Mouse (Mus musculus) embryonic fibroblast, embryonic 13.5 days (primary cell): ENCODE measurements around the gene Olfr1000. TPM values are rescaled to one million over a fixed set of nuclear protein-coding genes. Genes with fewer than 3 reads are reported as not detected.
"Not testable (repeated sequence)": the region's sequence is repeated elsewhere in the genome, so short reads cannot be mapped to it uniquely, and the experiment has no call there.

Experiments
- H3K27ac ChIP-seq: 2 replicates; pipeline ENCODE4 v1.5.1; 2012; ENCODE audit warnings: low read length, control low read depth, inconsistent platforms; ENCODE audit not compliant: insufficient read depth
- H3K4me1 ChIP-seq: 2 replicates; pipeline ENCODE4 v1.6.1; 2011; ENCODE audit warnings: low read length; ENCODE audit not compliant: control insufficient read depth, insufficient read depth
- H3K4me3 ChIP-seq: 2 replicates; pipeline ENCODE4 v1.5.1; 2011; ENCODE audit warnings: mild to moderate bottlenecking, control low read depth, low read length; ENCODE audit not compliant: insufficient read depth
- CTCF ChIP-seq: IDR thresholded peaks from 2 replicates; pipeline ENCODE4 v1.5.1; 2011; ENCODE audit warnings: mild to moderate bottlenecking, control low read depth, low read length, moderate library complexity, borderline replicate concordance; ENCODE audit not compliant: insufficient read depth
- POLR2A ChIP-seq: IDR thresholded peaks from 2 replicates; pipeline ENCODE4 v1.6.1; 2011; ENCODE audit warnings: low read depth, mild to moderate bottlenecking, control low read depth, low read length, moderate library complexity
- polyA plus RNA-seq: library from polyadenylated mRNA; stranded (reverse); fragments of >200 nt; gene quantifications from 2 replicates; pipeline ENCODE4 v1.2.4, GENCODE M21; 2011; ENCODE audit warnings: low read depth; ENCODE audit not compliant: missing spikeins, insufficient read length

Gene Olfr1000
- polyA plus RNA-seq, result not detected in 2 replicates

- Histone ChIP-seq H3K27ac (no peak within 1 kb of the TSS), H3K4me3 (no peak within 1 kb of the TSS), H3K4me1 (no peaks in the 10 kb centered on the region)
- TF ChIP-seq CTCF, result no peak
Observed at GRCm38 (mm10) chr2:85611803-85612202, at the start of gene Olfr1000. Gene Olfr1000, minus strand, starts transcription at chr2:85611903.

DNA sequence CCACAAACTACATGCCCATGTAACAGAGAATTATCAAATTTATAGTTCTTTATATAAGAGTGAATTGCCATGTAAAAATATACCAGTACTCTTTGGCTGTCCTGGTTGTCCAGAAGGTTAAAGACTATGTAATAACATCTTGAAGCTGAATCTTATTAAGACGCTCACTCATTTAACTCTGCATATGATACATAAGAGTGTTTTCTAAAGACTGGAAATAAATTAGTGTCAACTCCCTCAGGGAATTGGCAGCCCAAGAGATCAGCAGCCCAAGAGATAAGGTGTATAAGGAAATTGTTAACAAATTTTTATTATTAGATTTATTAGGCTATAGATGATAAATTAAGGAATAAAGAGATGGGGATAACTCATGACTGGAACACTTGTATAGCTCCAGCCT lies 38.9 kb upstream of the Olfr1000 start, which contains the start of gene Olfr1002:
TSS of gene Olfr1002 (minus strand) at position 101 of the 400 bp plus-strand sequence.
- Histone ChIP-seq H3K27ac (no peak within 1 kb of the TSS), H3K4me3 (no peak within 1 kb of the TSS), H3K4me1 (no peaks in the 10 kb centered on the region)
- TF ChIP-seq POLR2A (no peak), CTCF (no peak)

GRCm38 (mm10) chr2:85588648-85589047 lies 23.1 kb downstream of the Olfr1000 start, which contains the start of gene Olfr998:
Gene Olfr998, plus strand, starts transcription at chr2:85588948.
- H3K4me1 ChIP-seq, H3K4me3 ChIP-seq, H3K27ac ChIP-seq: not testable (repeated sequence)

DNA sequence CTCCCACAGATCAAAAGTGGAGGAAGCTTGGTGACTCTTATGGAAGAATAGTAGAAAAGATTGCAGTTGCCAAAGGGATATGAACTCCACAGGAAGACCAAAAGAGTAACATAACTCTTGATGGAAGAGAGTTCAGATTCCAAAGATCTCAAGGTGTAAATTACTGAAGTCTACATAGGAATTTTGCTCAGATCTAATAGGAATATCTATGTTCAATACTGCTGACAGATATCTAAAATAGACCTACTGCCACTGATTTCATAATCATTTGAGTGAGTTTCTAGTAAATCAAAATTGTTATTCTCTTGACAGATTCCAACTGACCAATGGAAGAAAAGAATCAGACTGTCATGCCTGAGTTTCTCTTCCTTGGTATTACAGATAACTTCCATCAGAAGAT lies 32.8 kb downstream of the Olfr1000 start, which contains the start of gene Olfr996:
TSS of gene Olfr996 (plus strand) at position 301 of the 400 bp plus-strand sequence.
- no peak within 1 kb of the TSS for H3K4me3 ChIP-seq
- H3K4me1 ChIP-seq, result no peaks in the 10 kb centered on the region
- no peak within 1 kb of the TSS for H3K27ac ChIP-seq
- TF ChIP-seq CTCF (no peak), POLR2A (no peak)

GRCm38 (mm10) chr2:85561187-85561586 lies 50.5 kb downstream of the Olfr1000 start:
- no peaks in the 10 kb centered on the region for H3K4me1 ChIP-seq
- H3K27ac ChIP-seq, result no peak overlapping the region
- TF ChIP-seq CTCF (no peak), POLR2A (no peak)
- no peak overlapping the region for H3K4me3 ChIP-seq

DNA sequence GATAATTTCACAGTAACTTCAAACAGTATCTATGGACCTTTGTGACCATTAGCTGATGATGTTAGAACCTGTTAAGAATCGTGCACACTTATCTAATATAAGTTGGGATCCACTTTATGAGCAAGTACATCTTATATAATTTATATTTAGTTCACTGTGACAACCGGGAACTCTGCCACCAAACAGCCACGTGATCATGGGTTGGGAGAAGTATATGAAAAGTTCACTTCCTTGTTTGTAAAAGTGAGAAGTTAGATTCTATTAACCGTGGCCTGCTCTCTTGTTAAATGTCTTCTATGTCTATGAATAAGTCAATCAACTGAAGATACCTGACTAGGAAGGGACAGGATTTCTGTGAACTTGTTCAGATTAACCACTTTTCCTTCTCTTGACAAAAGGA lies 51.5 kb downstream of the Olfr1000 start:
- no peak overlapping the region for H3K4me3 ChIP-seq
- no peak overlapping the region for H3K27ac ChIP-seq
- no peaks in the 10 kb centered on the region for H3K4me1 ChIP-seq
- TF ChIP-seq POLR2A (no peak), CTCF (no peak)

Other genes starting within 250 kb of the Olfr1000 start
- not detected in 2 replicates for gene Olfr988, start 248.7 kb downstream of the Olfr1000 start, polyA plus RNA-seq
- not detected in 2 replicates for gene Olfr992, start 202.4 kb downstream of the Olfr1000 start, polyA plus RNA-seq
- gene Olfr993, start 197.0 kb downstream of the Olfr1000 start, polyA plus RNA-seq, result not detected in 2 replicates
- gene Olfr994, start 175.5 kb downstream of the Olfr1000 start, polyA plus RNA-seq, result not detected in 2 replicates
- gene Olfr995, start 168.3 kb downstream of the Olfr1000 start, polyA plus RNA-seq, result not detected in 2 replicates
- not detected in 2 replicates for gene 4833423E24Rik, start 92.9 kb downstream of the Olfr1000 start, polyA plus RNA-seq
- gene Olfr996, start 32.7 kb downstream of the Olfr1000 start, polyA plus RNA-seq, result not detected in 2 replicates
- not detected in 2 replicates for gene Olfr998, start 23.0 kb downstream of the Olfr1000 start, polyA plus RNA-seq
- not detected in 2 replicates for gene Olfr1002, start 38.8 kb upstream of the Olfr1000 start, polyA plus RNA-seq
- not detected in 2 replicates for gene Olfr154, start 52.6 kb upstream of the Olfr1000 start, polyA plus RNA-seq
- gene Olfr1006, start 66.9 kb upstream of the Olfr1000 start, polyA plus RNA-seq, result not detected in 2 replicates
- not detected in 2 replicates for gene Olfr1008, start 77.5 kb upstream of the Olfr1000 start, polyA plus RNA-seq
- not detected in 2 replicates for gene Olfr1009, start 103.5 kb upstream of the Olfr1000 start, polyA plus RNA-seq
- not detected in 2 replicates for gene Olfr1012, start 150.9 kb upstream of the Olfr1000 start, polyA plus RNA-seq
- not detected in 2 replicates for gene Olfr1013, start 155.2 kb upstream of the Olfr1000 start, polyA plus RNA-seq
- not detected in 2 replicates for gene Olfr1014, start 160.8 kb upstream of the Olfr1000 start, polyA plus RNA-seq
- not detected in 2 replicates for gene Olfr1015, start 170.1 kb upstream of the Olfr1000 start, polyA plus RNA-seq
- not detected in 2 replicates for gene Olfr1016, start 190.6 kb upstream of the Olfr1000 start, polyA plus RNA-seq
- not detected in 2 replicates for gene Olfr1018, start 206.6 kb upstream of the Olfr1000 start, polyA plus RNA-seq
- not detected in 2 replicates for gene Olfr1019, start 233.6 kb upstream of the Olfr1000 start, polyA plus RNA-seq
- gene Olfr1020, start 235.1 kb upstream of the Olfr1000 start, polyA plus RNA-seq, result not detected in 2 replicates